Mouse (Mus musculus) heart, embryonic 13.5 days (tissue): ENCODE results near the gene Chpf2. TPM values are rescaled to one million over a fixed set of nuclear protein-coding genes. Genes with fewer than 3 reads are reported as not detected.

Experiments
- ATAC-seq: fragments of 200-750 bp; cut with Nextera tagmentation; 2 replicates; pipeline ENCODE4 v1.8.0; 2017; ENCODE audit warnings: moderate TSS enrichment; ENCODE audit not compliant: insufficient number of reproducible peaks, low FRiP score, low TSS enrichment; ENCODE audit errors: extremely low read depth
- H3K27ac ChIP-seq: fragments of 300-500 bp; sonication (generic); replicated peaks from 2 replicates; pipeline ENCODE4 v1.5.1; 2015; ENCODE audit warnings: moderate library complexity, mild to moderate bottlenecking, inconsistent platforms
- H3K27me3 ChIP-seq: fragments of 300-500 bp; sonication (generic); replicated peaks from 2 replicates; pipeline ENCODE4 v1.6.1; 2015; ENCODE audit warnings: mild to moderate bottlenecking, inconsistent platforms
- H3K36me3 ChIP-seq: fragments of 300-500 bp; sonication (generic); 2 replicates; pipeline ENCODE4 v1.6.1; 2015; ENCODE audit warnings: mild to moderate bottlenecking, inconsistent platforms
- H3K4me1 ChIP-seq: fragments of 300-500 bp; sonication (generic); 2 replicates; pipeline ENCODE4 v1.6.1; 2015; ENCODE audit warnings: inconsistent platforms
- H3K4me2 ChIP-seq: fragments of 300-500 bp; sonication (generic); 2 replicates; pipeline ENCODE4 v1.6.1; 2015; ENCODE audit warnings: inconsistent platforms, mild to moderate bottlenecking, moderate library complexity
- H3K4me3 ChIP-seq: fragments of 300-500 bp; sonication (generic); 2 replicates; pipeline ENCODE4 v1.5.1; 2015; ENCODE audit warnings: moderate library complexity, mild to moderate bottlenecking, inconsistent platforms
- H3K9ac ChIP-seq: fragments of 300-500 bp; sonication (generic); 2 replicates; pipeline ENCODE4 v1.6.1; 2015; ENCODE audit warnings: inconsistent platforms, mild to moderate bottlenecking, moderate library complexity
- H3K9me3 ChIP-seq: fragments of 300-500 bp; sonication (generic); 2 replicates; pipeline ENCODE4 v1.6.1; 2016; ENCODE audit warnings: inconsistent platforms
- WGBS: fragments of 180-500 bp; shearing (Covaris S2); methylation state at CpG from one replicate; pipeline ENCODE4 v1.1.7; 2015; ENCODE audit warnings: mixed read lengths; 5-methylcytosine and 5-hydroxymethylcytosine counted together
- microRNA counts: library from miRNA; unstranded; fragments of <30 nt; microRNA quantifications from one replicate; lab custom pipeline; 2016
- microRNA-seq: library from miRNA; unstranded; fragments of <30 nt; microRNA quantifications from one replicate; pipeline ENCODE4, GENCODE M21; 2016
- polyA plus RNA-seq: library from polyadenylated mRNA; unstranded; fragments of >200 nt; fragmentation: Nextera tagmentation; extraction: Ambion mirVana; gene quantifications from 2 replicates; pipeline ENCODE4 v1.2.1, GENCODE M21; 2015

The Chpf2 gene
- polyA plus RNA-seq, 1 experiment from 2014 or later: 16.6 TPM

DNA sequence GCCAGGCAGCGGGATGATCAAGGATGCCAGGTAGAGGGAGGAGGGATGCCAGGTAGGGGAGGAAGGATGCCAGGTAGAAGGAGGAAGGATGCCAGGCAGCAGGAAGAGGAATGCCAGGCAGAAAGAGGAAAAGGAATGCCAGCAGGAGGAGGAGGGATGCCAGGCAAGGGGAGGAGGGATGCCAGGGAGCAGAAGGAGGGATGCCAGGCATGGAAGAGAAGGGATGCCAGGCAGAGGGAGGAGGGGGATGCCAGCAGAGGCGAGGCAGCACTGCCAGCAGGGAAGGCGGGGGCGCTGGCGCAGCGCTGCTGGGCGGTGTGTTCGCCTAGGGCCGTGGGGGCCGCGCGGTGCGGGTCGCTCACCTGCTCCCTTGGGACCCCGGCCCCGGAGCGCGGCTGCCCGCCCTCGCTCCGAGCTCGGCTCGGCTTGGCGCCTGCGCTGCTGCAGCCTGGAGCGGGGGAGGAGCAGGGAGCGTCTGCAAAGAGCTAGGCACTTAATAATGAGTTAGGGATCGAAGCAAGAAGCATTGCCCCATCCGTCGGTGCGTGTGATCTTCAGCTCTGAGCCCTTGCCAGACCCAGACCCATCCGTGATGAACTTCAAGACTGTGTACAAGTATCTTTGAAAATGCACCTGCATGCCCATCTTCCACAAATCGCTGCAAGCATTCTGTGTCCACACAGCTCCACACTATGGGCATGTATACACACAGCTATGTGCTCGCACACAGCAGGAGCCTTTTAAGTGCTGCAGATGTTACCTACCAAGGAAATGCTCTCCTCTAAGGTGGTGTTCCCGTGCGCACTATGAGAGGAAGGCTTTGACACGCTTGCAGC lies 37.7 kb downstream of the Chpf2 start, which contains the start of gene Smarcd3:
Smarcd3 (minus strand) TSS at position 426 of the 836 bp plus-strand sequence.
- H3K36me3 ChIP-seq: no peaks in the 10 kb centered on the region
- no peaks in the 10 kb centered on the region for H3K9me3 ChIP-seq

DNA sequence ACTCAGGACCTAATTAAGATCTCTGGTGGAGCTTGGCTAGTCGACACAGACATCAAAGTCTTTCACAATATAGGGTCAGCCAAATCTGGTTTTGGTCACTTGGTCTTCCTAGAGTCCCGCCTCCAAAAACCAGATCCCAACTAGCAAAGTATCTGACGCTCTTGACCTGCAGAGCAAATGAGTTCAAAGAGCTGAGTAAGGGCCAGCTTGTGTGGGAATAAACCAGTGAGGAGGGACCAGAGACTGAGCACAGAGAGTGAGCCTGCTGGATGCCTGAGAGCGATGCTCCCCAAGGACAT lies 38.2 kb downstream of the Chpf2 start:
- Histone ChIP-seq H3K9me3 (no peaks in the 10 kb centered on the region), H3K9ac (peak overlapping the region; percentile 83), H3K27me3 (peaks cover 51% of the 10 kb centered on the region), H3K4me3 (peak overlapping the region; percentile 62; the same call in 1 of the 2 replicates), H3K4me1 (peaks cover 11% of the 10 kb centered on the region), H3K4me2 (peak overlapping the region; percentile 89), H3K36me3 (no peaks in the 10 kb centered on the region), H3K27ac (no peak overlapping the region)
- no peak for ATAC-seq
- WGBS: 26% methylated on average over 4 of the region's 4 CpGs

More for the DNA sequence above, 37.7 kb downstream of the Chpf2 start, which contains the start of gene Smarcd3:
- WGBS: 3% methylated on average over 37 of the region's 37 CpGs
- H3K27ac ChIP-seq: no peak within 1 kb of the TSS
- H3K27me3 ChIP-seq: peaks cover 51% of the 10 kb centered on the region
- H3K4me3 ChIP-seq: peak within 1 kb of the TSS; percentile 62
- peaks cover 11% of the 10 kb centered on the region for H3K4me1 ChIP-seq
- H3K9ac ChIP-seq: peak within 1 kb of the TSS; percentile 83
- ATAC-seq: no peak
- peak within 1 kb of the TSS; percentile 89 for H3K4me2 ChIP-seq

DNA sequence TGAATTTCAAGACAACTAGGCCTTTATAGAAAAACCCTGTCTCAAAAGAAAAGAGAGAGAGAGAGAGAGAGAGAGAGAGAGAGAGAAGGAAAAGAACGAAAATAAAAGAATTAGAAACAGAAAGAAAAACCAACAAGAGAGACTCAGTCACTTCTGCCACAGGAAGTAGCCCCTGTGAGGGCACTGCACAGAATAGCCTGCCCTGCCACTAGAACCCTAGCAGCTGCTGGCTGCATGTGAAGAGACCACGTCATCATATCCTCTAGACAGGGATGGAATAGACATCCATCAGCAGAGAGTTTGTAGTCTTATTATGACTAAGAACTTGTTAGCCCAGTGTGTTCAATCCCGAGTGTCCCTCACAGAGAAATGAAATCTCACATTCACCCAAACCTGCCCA lies 43.2 kb downstream of the Chpf2 start:
- Histone ChIP-seq H3K27me3 (peaks cover 16% of the 10 kb centered on the region), H3K36me3 (no peaks in the 10 kb centered on the region)

DNA sequence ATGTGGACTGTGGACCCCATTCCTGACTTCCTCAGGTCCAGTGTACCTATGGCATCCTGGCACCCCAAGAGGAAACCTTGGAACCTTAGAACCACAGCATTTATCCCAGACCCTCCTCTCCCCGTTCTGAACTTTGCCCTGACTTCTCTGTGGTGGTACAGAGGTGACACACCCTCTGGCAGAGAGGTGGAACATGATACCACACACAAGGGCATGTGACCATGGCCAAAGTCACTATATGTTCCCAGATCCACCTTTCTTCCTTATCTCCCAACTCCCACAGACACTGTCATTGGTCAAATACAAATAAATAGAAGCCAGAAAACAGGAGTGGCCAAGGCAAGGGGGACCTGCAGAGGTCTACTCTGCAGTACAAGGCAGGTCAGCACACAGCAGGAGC lies 48.6 kb downstream of the Chpf2 start:
- peaks cover 4% of the 10 kb centered on the region; the same call in 1 of the 2 replicates for H3K27me3 ChIP-seq
- WGBS: 48% methylated on average over 1 of the region's 1 CpGs
- no peak for ATAC-seq
- H3K36me3 ChIP-seq: no peaks in the 10 kb centered on the region
- H3K4me2 ChIP-seq: no peak overlapping the region
- no peak overlapping the region for H3K9ac ChIP-seq
- no peaks in the 10 kb centered on the region for H3K9me3 ChIP-seq
- H3K4me3 ChIP-seq: no peak overlapping the region
- no peaks in the 10 kb centered on the region for H3K4me1 ChIP-seq
- no peak overlapping the region for H3K27ac ChIP-seq

More for the DNA sequence above, 43.2 kb downstream of the Chpf2 start:
- H3K4me1 ChIP-seq: peaks cover 2% of the 10 kb centered on the region
- no peak for ATAC-seq
- no peak overlapping the region for H3K4me2 ChIP-seq
- 56% methylated on average over 3 of the region's 3 CpGs for WGBS
- H3K9ac ChIP-seq: no peak overlapping the region
- H3K4me3 ChIP-seq: no peak overlapping the region
- H3K27ac ChIP-seq: no peak overlapping the region
- no peaks in the 10 kb centered on the region for H3K9me3 ChIP-seq

DNA sequence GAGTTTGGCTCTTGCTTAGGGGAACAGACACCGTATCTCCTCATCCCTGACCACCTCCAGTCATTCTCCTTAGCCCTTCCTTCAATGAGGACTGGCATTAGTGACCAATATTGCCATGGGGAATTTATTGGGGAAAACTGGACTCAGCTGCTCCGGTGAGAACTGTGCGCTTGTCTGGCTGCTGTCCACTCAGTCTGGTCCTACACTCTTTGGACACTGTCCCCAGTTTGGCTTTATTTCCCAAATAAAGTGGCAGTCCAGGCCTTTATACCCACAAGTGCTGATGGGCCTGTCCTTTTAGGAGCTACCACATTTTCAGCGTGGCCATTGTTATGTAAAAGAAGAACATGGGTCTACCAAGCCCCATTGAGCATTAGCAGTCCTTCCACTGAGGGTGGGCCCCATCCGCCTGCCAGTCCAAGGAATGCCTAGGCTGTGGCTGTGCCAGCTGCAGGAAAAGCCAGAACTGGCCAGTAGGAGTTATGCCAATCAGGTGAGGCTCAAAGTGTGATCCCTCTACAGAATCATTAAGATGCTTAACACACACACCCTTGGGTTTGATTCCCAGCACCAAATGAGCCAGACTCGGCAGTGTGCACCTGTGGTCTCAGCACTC lies 49.1 kb downstream of the Chpf2 start:
- WGBS: 72% methylated on average over 6 of the region's 6 CpGs
- H3K9ac ChIP-seq: no peak overlapping the region
- H3K4me1 ChIP-seq: no peaks in the 10 kb centered on the region
- ATAC-seq: no peak
- H3K36me3 ChIP-seq: no peaks in the 10 kb centered on the region
- H3K9me3 ChIP-seq: no peaks in the 10 kb centered on the region
- H3K27me3 ChIP-seq: peaks cover 4% of the 10 kb centered on the region; the same call in 1 of the 2 replicates
- H3K27ac ChIP-seq: no peak overlapping the region
- no peak overlapping the region for H3K4me3 ChIP-seq
- H3K4me2 ChIP-seq: no peak overlapping the region

DNA sequence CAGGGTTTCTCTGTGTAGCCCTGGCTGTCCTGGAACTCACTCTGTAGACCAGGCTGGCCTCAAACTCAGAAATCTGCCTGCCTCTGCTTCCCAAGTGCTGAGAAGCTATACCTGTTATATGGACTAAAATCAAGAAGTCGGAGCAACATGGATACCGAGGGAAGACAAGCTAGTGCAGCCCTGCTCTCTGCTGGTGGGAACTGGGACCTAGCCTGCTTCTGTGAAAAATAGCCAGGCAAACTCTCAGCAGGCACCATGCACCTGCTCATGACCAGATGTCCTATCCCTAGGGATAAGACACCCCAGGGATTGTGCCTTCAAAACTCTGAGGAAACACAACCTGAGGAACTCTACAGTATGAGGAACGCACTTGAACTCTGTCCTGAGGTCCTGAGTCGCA lies 50.4 kb downstream of the Chpf2 start:
- H3K9me3 ChIP-seq: no peaks in the 10 kb centered on the region
- ATAC-seq: no peak
- no peaks in the 10 kb centered on the region for H3K36me3 ChIP-seq
- H3K27ac ChIP-seq: no peak overlapping the region
- no peak overlapping the region for H3K4me2 ChIP-seq
- no peak overlapping the region for H3K9ac ChIP-seq
- WGBS: 58% methylated on average over 4 of the region's 4 CpGs
- H3K4me3 ChIP-seq: no peak overlapping the region
- no peaks in the 10 kb centered on the region for H3K27me3 ChIP-seq
- no peaks in the 10 kb centered on the region for H3K4me1 ChIP-seq

DNA sequence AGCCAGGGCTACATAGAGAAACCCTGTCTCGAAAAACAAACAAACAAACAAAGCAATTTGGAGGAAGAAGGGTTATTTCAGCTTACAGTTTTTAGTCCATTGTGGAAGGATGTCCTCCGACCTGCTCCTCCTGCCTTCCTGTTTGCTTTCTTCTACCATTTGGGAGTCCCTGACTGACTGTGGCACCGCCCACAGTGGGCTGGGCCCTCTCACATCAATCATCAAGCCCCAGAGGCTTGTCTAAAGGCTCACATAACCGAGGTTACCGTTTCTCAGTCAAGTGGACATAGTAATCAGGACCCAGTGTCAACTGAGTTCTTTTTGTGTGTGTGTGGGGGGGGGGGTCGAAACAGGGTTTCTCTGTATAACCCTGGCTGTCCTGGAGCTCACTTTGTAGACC lies 51.6 kb downstream of the Chpf2 start:
- 50% methylated on average over 6 of the region's 6 CpGs for WGBS
- H3K4me3 ChIP-seq: no peak overlapping the region

DNA sequence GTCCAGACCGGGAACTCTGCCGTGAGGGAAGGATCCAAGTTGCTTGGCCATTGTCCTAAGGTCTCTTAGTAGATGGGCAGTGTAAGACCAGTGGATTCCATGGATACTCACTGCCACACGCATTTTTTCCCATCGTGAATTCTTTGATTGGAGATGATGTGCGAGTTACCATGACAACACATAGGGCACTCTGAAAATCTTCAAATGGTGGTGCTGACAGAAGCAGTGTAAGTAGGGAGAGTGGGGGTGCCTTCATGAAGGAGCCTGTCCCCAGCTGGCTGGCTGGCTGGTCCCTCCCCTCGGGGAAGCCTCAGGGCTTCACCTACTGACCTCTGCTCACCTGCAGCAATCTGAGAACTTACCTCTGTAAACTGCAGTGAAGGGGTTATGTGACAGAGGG lies 52.5 kb downstream of the Chpf2 start:
- Histone ChIP-seq H3K9me3 (no peaks in the 10 kb centered on the region), H3K4me2 (no peak overlapping the region), H3K27ac (no peak overlapping the region), H3K4me3 (no peak overlapping the region), H3K27me3 (no peaks in the 10 kb centered on the region), H3K36me3 (no peaks in the 10 kb centered on the region), H3K9ac (no peak overlapping the region), H3K4me1 (no peaks in the 10 kb centered on the region)
- no peak for ATAC-seq
- 62% methylated on average over 6 of the region's 6 CpGs for WGBS

More for the DNA sequence above, 51.6 kb downstream of the Chpf2 start:
- no peak overlapping the region for H3K27ac ChIP-seq
- H3K4me2 ChIP-seq: no peak overlapping the region
- ATAC-seq: no peak
- H3K9ac ChIP-seq: no peak overlapping the region
- no peaks in the 10 kb centered on the region for H3K27me3 ChIP-seq
- no peaks in the 10 kb centered on the region for H3K36me3 ChIP-seq
- H3K4me1 ChIP-seq: no peaks in the 10 kb centered on the region
- no peaks in the 10 kb centered on the region for H3K9me3 ChIP-seq

MicroRNAs within 50 kb of the gene (microRNA counts, 519-probe panel; counts per million panel counts)
- microRNA mmu-miR-671-3p (lab: Ali Mortazavi, UCI): 209 counts per million, percentile 61 among the panel's probes with 10 or more counts
- 209 counts per million, percentile 61 among the panel's probes with 10 or more counts for microRNA mmu-miR-671-5p (lab: Ali Mortazavi, UCI)

Small RNA genes within 50 kb of the gene (microRNA-seq; reads per million reads assigned to microRNA genes)
- gene Mir671: 453 reads per million, percentile 73 among the genes with 10 or more reads in this experiment

Other genes starting within 250 kb of the Chpf2 start
- gene Kcnh2, start 235.1 kb upstream of the Chpf2 start, polyA plus RNA-seq: 24.4 and 26.2 TPM in 2 replicates
- 34.0 and 35.0 TPM in 2 replicates for gene Nos3, start 221.9 kb upstream of the Chpf2 start, polyA plus RNA-seq
- 0.87 and 1.4 TPM in 2 replicates for gene Atg9b, start 194.6 kb upstream of the Chpf2 start, polyA plus RNA-seq
- gene Abcb8, start 193.1 kb upstream of the Chpf2 start, polyA plus RNA-seq: 62.0 and 63.4 TPM in 2 replicates
- gene Asic3, start 173.3 kb upstream of the Chpf2 start, polyA plus RNA-seq: 0.25 TPM in 1 of 2 replicates, not detected in the other
- 25.8 and 28.7 TPM in 2 replicates for gene Cdk5, start 163.2 kb upstream of the Chpf2 start, polyA plus RNA-seq
- gene Slc4a2, start 162.9 kb upstream of the Chpf2 start, polyA plus RNA-seq: 26.9 and 29.3 TPM in 2 replicates
- gene Fastk, start 141.5 kb upstream of the Chpf2 start, polyA plus RNA-seq: 163 and 164 TPM in 2 replicates
- gene Tmub1, start 138.9 kb upstream of the Chpf2 start, polyA plus RNA-seq: 16.2 and 19.9 TPM in 2 replicates
- 14.4 and 16.5 TPM in 2 replicates for gene Agap3, start 134.6 kb upstream of the Chpf2 start, polyA plus RNA-seq
- gene Gbx1, start 59.5 kb upstream of the Chpf2 start, polyA plus RNA-seq: 0.05 TPM in 1 of 2 replicates, not detected in the other
- gene Asb10, start 45.8 kb upstream of the Chpf2 start, polyA plus RNA-seq: 4.1 TPM in 2 replicates
- gene 4931409K22Rik, start 29.9 kb upstream of the Chpf2 start, polyA plus RNA-seq: 0.08 and 0.11 TPM in 2 replicates
- gene Abcf2, start 9.3 kb upstream of the Chpf2 start, polyA plus RNA-seq: 66.7 and 70.7 TPM in 2 replicates
- 54.5 and 58.5 TPM in 2 replicates for gene Smarcd3, start 37.7 kb downstream of the Chpf2 start, polyA plus RNA-seq
- gene Nub1, start 98.8 kb downstream of the Chpf2 start, polyA plus RNA-seq: 24.7 and 25.2 TPM in 2 replicates
- gene Wdr86, start 144.0 kb downstream of the Chpf2 start, polyA plus RNA-seq: 7.7 and 7.9 TPM in 2 replicates
- gene Crygn, start 171.3 kb downstream of the Chpf2 start, polyA plus RNA-seq: 1.9 and 3.0 TPM in 2 replicates